Mouse (Mus musculus) liver, postnatal 0 days (tissue): ENCODE measurements at regions not wholly inside any gene's neighbourhood (a gene's known extent, or its start where the extent isn't known, plus 50 kb on each side); places are given as distances from the start of the nearest gene placed in this dataset.

ENCODE experiments used
- ATAC-seq: fragments of 200-750 bp; cut with Nextera tagmentation; 2 replicates; pipeline ENCODE4 v1.8.0; 2017; ENCODE audit warnings: mild to moderate bottlenecking, moderate library complexity
- DNase-seq: peaks from one replicate; pipeline ENCODE4 v3.0.0-alpha.2; 2016
- H3K27ac ChIP-seq: fragments of 300-500 bp; sonication (generic); 2 replicates; pipeline ENCODE4 v1.5.1; 2014; ENCODE audit warnings: antibody characterized with exemption, moderate library complexity, mild to moderate bottlenecking, low read depth
- H3K27me3 ChIP-seq: fragments of 300-500 bp; sonication (generic); 2 replicates; pipeline ENCODE4 v1.6.1; 2014; ENCODE audit warnings: low read length, control low read depth, mixed read lengths; ENCODE audit not compliant: insufficient read depth
- H3K36me3 ChIP-seq: fragments of 300-500 bp; sonication (generic); replicated peaks from 2 replicates; pipeline ENCODE4 v1.6.1; 2014; ENCODE audit warnings: mild to moderate bottlenecking, control low read depth, low read length, moderate library complexity, mixed read lengths; ENCODE audit not compliant: insufficient read depth
- H3K4me1 ChIP-seq: fragments of 300-500 bp; sonication (generic); 2 replicates; pipeline ENCODE4 v1.6.1; 2014; ENCODE audit warnings: antibody characterized with exemption, mild to moderate bottlenecking, control low read depth; ENCODE audit not compliant: insufficient read depth
- H3K4me2 ChIP-seq: fragments of 300-500 bp; sonication (generic); 2 replicates; pipeline ENCODE4 v1.6.1; 2014; ENCODE audit warnings: low read depth, mild to moderate bottlenecking, low read length, moderate library complexity, mixed read lengths
- H3K4me3 ChIP-seq: fragments of 300-500 bp; sonication (generic); 2 replicates; pipeline ENCODE4 v1.5.1; 2014; ENCODE audit warnings: low read depth, low read length
- H3K9ac ChIP-seq: fragments of 300-500 bp; sonication (generic); replicated peaks from 2 replicates; pipeline ENCODE4 v1.6.1; 2014; ENCODE audit warnings: mild to moderate bottlenecking, moderate library complexity
- H3K9me3 ChIP-seq: fragments of 300-500 bp; sonication (generic); 2 replicates; pipeline ENCODE4 v1.6.1; 2016; ENCODE audit warnings: mild to moderate bottlenecking, control low read depth, low read length, mixed read lengths
- CTCF ChIP-seq: sonication (generic); IDR thresholded peaks from 2 replicates; pipeline ENCODE4 v1.5.1; 2016; ENCODE audit warnings: antibody characterized with exemption, low read depth
- EP300 ChIP-seq: IDR thresholded peaks from 2 replicates; pipeline ENCODE4 v1.6.1; 2016; ENCODE audit warnings: antibody characterized with exemption, low read depth, mild to moderate bottlenecking
- WGBS: fragments of 180-500 bp; shearing (Covaris S2); extraction: QIAGEN DNeasy Blood & Tissue Kit; methylation state at CpG from one replicate; pipeline ENCODE4 v1.1.7; 2014; ENCODE audit not compliant: insufficient replicate concordance; 5-methylcytosine and 5-hydroxymethylcytosine counted together

GRCm38 (mm10) chr5:120324111-120324510, 107.4 kb upstream of the Lhx5 start:
- Histone ChIP-seq H3K9ac (no peak overlapping the region), H3K9me3 (no peaks in the 10 kb centered on the region), H3K36me3 (no peaks in the 10 kb centered on the region), H3K27me3 (peaks cover 15% of the 10 kb centered on the region), H3K27ac (no peak overlapping the region), H3K4me2 (no peak overlapping the region), H3K4me3 (no peak overlapping the region), H3K4me1 (no peaks in the 10 kb centered on the region)
- ATAC-seq (no peak), DNase-seq (no peak)
- TF ChIP-seq CTCF (no peak), EP300 (no peak)
- WGBS, result 62% methylated on average over 2 of the region's 2 CpGs

- Histone ChIP-seq H3K9ac (no peak overlapping the region), H3K4me2 (no peak overlapping the region), H3K4me3 (no peak overlapping the region), H3K27ac (no peak overlapping the region), H3K9me3 (no peaks in the 10 kb centered on the region), H3K27me3 (peaks cover 15% of the 10 kb centered on the region), H3K4me1 (no peaks in the 10 kb centered on the region), H3K36me3 (no peaks in the 10 kb centered on the region)
- 44% methylated on average over 16 of the region's 16 CpGs for WGBS
- DNase-seq (no peak), ATAC-seq (no peak)
- TF ChIP-seq CTCF (no peak), EP300 (no peak)
These were observed 106.1 kb upstream of the Lhx5 start for GRCm38 (mm10) chr5:120325386-120325910.

- H3K4me2 ChIP-seq, result no peak overlapping the region
- no peak for TF ChIP-seq EP300
- TF ChIP-seq CTCF, result no peak
- 77% methylated on average over 14 of the region's 14 CpGs for WGBS
- H3K4me3 ChIP-seq, result no peak overlapping the region
- DNase-seq (no peak), ATAC-seq (no peak)
- no peaks in the 10 kb centered on the region for H3K36me3 ChIP-seq
- no peak overlapping the region for H3K9ac ChIP-seq
- H3K27ac ChIP-seq, result no peak overlapping the region
- no peaks in the 10 kb centered on the region for H3K4me1 ChIP-seq
- H3K9me3 ChIP-seq, result no peaks in the 10 kb centered on the region
- H3K27me3 ChIP-seq, result no peaks in the 10 kb centered on the region
These were observed 99.5 kb upstream of the Lhx5 start for GRCm38 (mm10) chr5:120332030-120332429.

- ATAC-seq (no peak), DNase-seq (no peak)
- Histone ChIP-seq H3K9ac (no peak overlapping the region), H3K4me3 (no peak overlapping the region), H3K4me1 (no peaks in the 10 kb centered on the region), H3K27ac (no peak overlapping the region), H3K4me2 (no peak overlapping the region), H3K27me3 (no peaks in the 10 kb centered on the region), H3K9me3 (no peaks in the 10 kb centered on the region), H3K36me3 (no peaks in the 10 kb centered on the region)
- TF ChIP-seq CTCF, result no peak
- no peak for TF ChIP-seq EP300
- WGBS, result 66% methylated on average over 2 of the region's 2 CpGs
These were observed 92.3 kb upstream of the Lhx5 start for GRCm38 (mm10) chr5:120339162-120339561.

GRCm38 (mm10) chr5:120340696-120341231, 90.7 kb upstream of the Lhx5 start:
- H3K9me3 ChIP-seq, result no peaks in the 10 kb centered on the region
- no peak overlapping the region for H3K4me2 ChIP-seq
- no peaks in the 10 kb centered on the region for H3K36me3 ChIP-seq
- no peaks in the 10 kb centered on the region for H3K27me3 ChIP-seq
- WGBS, result 54% methylated on average over 3 of the region's 3 CpGs
- TF ChIP-seq CTCF (no peak), EP300 (no peak)
- H3K4me1 ChIP-seq, result no peaks in the 10 kb centered on the region
- no peak overlapping the region for H3K9ac ChIP-seq
- ATAC-seq, result no peak
- H3K4me3 ChIP-seq, result no peak overlapping the region
- no peak for DNase-seq
- H3K27ac ChIP-seq, result no peak overlapping the region

- Histone ChIP-seq H3K27ac (no peak overlapping the region), H3K9ac (no peak overlapping the region), H3K36me3 (no peaks in the 10 kb centered on the region), H3K4me2 (no peak overlapping the region), H3K27me3 (no peaks in the 10 kb centered on the region), H3K4me1 (no peaks in the 10 kb centered on the region), H3K9me3 (no peaks in the 10 kb centered on the region), H3K4me3 (no peak overlapping the region)
- TF ChIP-seq EP300 (no peak), CTCF (no peak)
- DNase-seq (no peak), ATAC-seq (no peak)
- 72% methylated on average over 3 of the region's 3 CpGs for WGBS
These were observed 81.0 kb upstream of the Lhx5 start for GRCm38 (mm10) chr5:120350461-120350860.

- DNase-seq (no peak), ATAC-seq (no peak)
- Histone ChIP-seq H3K9ac (no peak overlapping the region), H3K36me3 (no peaks in the 10 kb centered on the region), H3K27me3 (no peaks in the 10 kb centered on the region), H3K4me2 (no peak overlapping the region), H3K4me1 (no peaks in the 10 kb centered on the region), H3K4me3 (no peak overlapping the region), H3K27ac (no peak overlapping the region), H3K9me3 (no peaks in the 10 kb centered on the region)
- WGBS, result 52% methylated on average over 5 of the region's 5 CpGs
- no peak for TF ChIP-seq EP300
- TF ChIP-seq CTCF, result no peak
These were observed 79.7 kb upstream of the Lhx5 start for GRCm38 (mm10) chr5:120351827-120352226.
